Mouse (Mus musculus): ENCODE data around the gene Map3k10.
A peak's percentile ranks its signal among the peaks of the same experiment; 100 is the strongest.

The Map3k10 gene

DNA sequence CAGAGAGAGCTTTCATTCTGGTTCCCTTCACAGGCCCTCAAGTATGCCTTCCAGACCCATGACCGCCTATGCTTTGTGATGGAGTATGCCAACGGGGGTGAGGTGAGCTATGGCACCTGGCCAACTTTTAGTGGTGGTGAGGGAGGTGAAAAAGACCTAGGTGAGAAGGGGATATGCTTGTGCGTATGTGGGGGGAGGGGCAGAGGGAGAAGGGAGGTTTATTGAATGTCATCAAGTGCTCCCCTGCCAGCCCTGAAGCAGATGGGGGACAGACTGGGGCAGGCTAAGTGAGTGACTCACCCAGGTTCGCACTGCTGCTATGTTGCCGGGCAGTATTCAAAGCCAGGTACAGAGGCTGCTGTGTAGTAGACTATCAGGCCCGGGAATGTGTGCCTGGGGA, 41.2 kb downstream of the Map3k10 start:
- no peak for TF ChIP-seq GATA4 (IDR thresholded peaks at IDR 0.05; ENCODE audit: insufficient replicate concordance, low read length)

GRCm38 (mm10) chr7:27631439-27631838, 43.0 kb downstream of the Map3k10 start:
- no peak for TF ChIP-seq GATA4 (IDR thresholded peaks at IDR 0.05; ENCODE audit: insufficient replicate concordance, low read length)

DNA sequence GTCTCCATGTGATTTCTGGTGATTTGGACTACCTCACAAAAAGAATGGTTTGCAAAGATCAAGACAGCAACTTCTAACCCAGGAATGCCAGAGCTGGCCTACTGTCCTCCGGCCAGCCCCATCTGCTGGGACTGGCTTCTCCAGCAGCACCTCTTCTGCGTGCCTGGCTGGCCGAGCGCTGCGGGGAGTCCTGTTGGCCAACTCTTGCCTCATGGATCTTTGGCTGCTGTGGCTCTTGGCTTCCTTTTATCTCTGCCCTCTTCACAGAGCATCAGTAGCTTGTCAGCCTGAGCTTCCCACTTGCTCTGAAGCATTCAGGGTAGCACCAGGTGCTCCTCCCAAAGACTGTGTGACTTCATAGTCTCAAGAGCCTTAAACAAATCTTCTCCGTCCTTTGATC, 46.2 kb downstream of the Map3k10 start:
- TF ChIP-seq GATA4 (IDR thresholded peaks at IDR 0.05; ENCODE audit: insufficient replicate concordance, low read length), result no peak

DNA sequence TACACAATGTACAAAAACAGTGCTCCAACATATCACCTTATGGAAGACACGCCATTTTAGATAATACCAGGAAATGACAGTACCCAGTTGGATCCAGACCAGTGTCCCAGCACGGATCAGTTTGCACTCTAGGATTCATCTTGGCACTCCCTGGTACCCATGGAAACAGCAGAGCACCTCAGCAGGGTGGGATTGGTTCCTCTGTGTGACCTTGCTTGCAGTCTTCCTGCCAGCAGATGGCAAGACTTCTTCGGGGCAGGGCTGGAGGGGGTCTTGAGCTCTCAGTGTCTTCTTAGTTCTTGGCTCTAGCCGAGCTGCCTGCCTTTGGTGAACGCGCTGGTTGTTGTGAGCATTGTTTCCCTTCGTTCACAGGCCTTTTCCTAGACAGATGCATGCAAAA, 46.7 kb downstream of the Map3k10 start:
- no peak for TF ChIP-seq GATA4 (IDR thresholded peaks at IDR 0.05; ENCODE audit: insufficient replicate concordance, low read length)

DNA sequence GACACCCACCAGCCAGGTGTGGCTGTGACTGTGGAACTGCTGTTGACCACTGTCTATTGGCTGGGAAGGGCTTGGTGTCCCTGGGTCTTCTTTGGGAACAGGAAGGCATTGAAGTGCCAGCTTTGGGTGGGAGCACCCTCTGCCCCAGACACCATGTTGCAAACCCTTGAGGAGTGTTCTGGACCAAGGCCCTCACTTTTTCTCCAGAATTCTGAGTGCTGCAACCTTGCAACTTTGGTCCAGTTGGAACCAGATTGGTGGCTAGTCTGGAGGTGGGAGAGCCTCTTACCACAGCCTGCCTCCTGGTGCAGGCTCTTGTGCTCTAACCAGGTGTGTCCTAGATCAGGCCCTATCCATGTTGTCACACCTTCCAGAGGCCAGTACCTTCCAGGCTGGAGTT, 49.4 kb downstream of the Map3k10 start:
- no peak for TF ChIP-seq GATA4 (IDR thresholded peaks at IDR 0.05; ENCODE audit: insufficient replicate concordance, low read length)

DNA sequence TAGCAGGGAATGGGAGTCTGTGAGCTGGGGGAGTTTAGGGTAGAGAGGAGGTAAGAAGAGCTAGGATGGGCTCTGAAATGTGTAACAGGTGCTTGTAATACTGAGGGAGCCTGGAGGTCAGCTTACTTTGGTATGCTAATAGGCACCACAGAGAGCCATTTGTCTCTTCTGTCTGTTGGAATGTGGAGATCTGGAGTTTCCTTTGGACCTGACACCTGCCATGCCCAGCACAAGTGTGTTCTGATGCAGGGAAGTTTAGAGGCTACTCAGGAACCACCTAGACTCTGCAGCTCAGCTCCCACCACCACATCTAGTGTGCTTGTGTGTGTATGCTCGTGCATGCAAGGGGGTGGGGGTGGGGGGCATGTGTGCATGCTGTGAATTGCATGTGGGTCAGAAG, 52.2 kb downstream of the Map3k10 start:
- TF ChIP-seq GATA4 (IDR thresholded peaks at IDR 0.05; ENCODE audit: insufficient replicate concordance, low read length), result no peak

GRCm38 (mm10) chr7:27621028-27621427, 53.4 kb downstream of the Map3k10 start:
- TF ChIP-seq GATA4 (IDR thresholded peaks at IDR 0.05; ENCODE audit: insufficient replicate concordance, low read length), result no peak

DNA sequence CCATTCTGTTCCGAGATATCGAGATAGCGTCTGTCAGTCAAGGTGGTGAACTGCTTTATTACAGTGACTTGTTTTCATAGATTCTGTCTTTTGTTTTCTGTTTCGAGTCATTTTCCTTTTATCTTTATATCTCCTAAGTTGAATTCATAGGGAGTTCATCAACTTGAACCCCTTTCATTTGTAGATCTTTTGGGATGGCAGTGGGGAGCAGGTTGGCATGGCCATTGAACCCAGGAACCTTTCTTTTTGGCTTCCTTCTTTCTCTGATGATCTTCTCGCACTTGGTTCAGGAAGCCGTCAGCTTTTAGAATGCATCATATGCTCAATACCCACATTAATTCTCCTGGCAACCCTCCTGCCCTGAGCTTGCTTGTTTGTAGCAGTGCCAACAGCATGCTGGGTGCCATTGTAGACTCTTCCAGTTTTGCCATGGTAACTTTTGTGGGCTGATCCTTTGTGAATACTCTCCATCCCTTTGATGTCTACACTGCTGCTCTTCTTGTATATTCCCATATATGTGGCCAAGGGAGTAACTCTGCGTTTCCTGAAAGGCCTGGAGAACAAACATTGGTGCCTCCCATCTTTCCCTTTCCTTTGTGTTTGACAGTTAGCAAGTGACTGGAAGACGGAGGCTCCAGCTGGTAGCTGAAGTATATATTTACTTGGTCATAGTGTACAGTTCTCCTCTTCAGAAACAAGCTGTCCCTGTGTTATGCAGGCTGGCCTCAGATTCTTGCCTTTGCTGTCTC, 60.5 kb downstream of the Map3k10 start:
- TF ChIP-seq GATA4 (IDR thresholded peaks at IDR 0.05; ENCODE audit: insufficient replicate concordance, low read length), result no peak

DNA sequence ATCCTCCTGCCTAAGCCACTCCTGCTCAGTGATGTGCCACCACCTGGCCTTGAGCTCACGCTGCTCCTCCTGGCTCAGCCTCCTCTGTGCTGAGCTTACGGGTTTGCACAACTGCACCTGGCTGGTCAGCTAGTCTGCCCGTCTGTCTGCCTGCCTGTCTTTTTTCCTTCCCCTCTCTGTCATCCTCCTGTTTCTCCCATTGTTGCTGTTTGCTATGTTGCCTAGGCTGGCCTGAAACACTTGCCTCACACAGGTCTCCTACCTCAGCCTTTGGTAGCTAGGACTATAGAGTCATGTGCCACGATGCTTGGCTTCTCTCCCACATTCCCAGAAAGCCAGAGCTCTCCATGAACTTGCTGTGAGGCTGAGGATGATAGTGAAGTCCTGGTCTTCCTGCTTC, 61.5 kb downstream of the Map3k10 start:
- TF ChIP-seq GATA4 (IDR thresholded peaks at IDR 0.05; ENCODE audit: insufficient replicate concordance, low read length), result no peak

GRCm38 (mm10) chr7:27610871-27611270, 63.5 kb downstream of the Map3k10 start:
- TF ChIP-seq GATA4 (IDR thresholded peaks at IDR 0.05; ENCODE audit: insufficient replicate concordance, low read length), result no peak

- no peak for TF ChIP-seq GATA4 (IDR thresholded peaks at IDR 0.05; ENCODE audit: insufficient replicate concordance, low read length)
These were observed 64.0 kb downstream of the Map3k10 start for GRCm38 (mm10) chr7:27610370-27610769.

DNA sequence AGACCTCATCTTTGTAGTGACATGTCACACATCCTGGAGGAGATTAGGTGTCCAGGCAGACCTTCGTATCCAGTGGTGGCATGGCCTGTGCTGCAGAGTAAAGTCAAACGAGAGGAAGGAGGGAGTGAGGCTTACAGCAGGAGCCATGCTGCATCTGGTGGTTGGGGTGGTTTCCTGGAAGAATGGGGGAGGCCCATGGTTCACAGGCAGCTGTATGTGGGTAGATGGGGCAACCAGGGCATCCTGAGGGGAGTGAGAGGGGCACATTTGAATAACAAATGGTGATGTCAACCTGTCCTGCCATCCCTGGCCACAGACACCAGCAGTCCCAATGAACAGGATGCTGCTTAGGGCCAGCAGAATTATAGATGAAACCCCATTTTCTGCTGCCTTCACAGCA, 64.7 kb downstream of the Map3k10 start:
- no peak for TF ChIP-seq GATA4 (IDR thresholded peaks at IDR 0.05; ENCODE audit: insufficient replicate concordance, low read length)

DNA sequence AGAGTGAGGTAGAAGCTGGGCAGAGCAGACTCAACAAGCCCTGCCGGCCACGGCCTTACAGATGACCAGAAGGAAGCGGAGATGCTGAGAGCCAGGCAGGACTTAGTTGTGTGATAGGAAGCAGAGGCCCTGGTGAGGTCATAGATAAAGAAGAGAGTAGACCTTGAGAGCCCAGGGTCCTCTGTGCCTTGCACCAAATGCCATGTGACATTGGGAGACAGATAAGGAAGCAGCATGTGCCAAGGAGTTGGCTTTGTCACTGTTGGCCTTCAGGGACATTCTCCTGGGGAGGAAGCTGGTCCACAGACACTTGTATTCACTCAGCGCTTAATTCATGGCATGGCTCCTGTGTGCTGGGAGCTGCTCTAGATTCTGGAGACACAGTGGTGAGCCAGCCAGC, 65.1 kb downstream of the Map3k10 start:
- TF ChIP-seq GATA4 (IDR thresholded peaks at IDR 0.05; ENCODE audit: insufficient replicate concordance, low read length), result peak; percentile 66; the same call in 1 of the 2 replicates

DNA sequence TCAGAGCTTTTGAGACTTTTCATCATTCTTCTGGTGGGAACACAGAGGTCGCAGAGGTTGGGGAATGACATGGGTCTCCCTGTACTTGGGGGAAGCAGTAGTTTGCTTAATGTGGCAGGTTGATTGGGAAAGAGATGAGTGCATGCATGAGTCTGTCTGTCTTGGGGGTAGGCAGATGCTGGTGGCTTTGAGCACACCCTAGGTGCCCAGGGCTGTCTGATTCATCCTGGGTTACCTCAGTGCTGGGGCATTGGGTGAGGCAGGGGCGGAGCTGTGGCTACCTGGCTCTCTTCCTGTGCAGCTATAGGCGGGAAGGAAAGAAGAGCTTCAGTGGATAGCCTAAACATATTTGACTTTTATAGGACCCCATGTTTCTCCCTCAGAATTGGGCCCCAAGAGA, 66.3 kb downstream of the Map3k10 start:
- no peak for TF ChIP-seq GATA4 (IDR thresholded peaks at IDR 0.05; ENCODE audit: insufficient replicate concordance, low read length)

- TF ChIP-seq GATA4 (IDR thresholded peaks at IDR 0.05; ENCODE audit: insufficient replicate concordance, low read length), result no peak
These were observed 66.8 kb downstream of the Map3k10 start for GRCm38 (mm10) chr7:27607580-27607979.

- no peak for TF ChIP-seq GATA4 (IDR thresholded peaks at IDR 0.05; ENCODE audit: insufficient replicate concordance, low read length)
These were observed 67.7 kb downstream of the Map3k10 start for GRCm38 (mm10) chr7:27606481-27607254.
